Mouse (Mus musculus): ENCODE data around the gene Cd19. TPM values are rescaled to one million over a fixed set of nuclear protein-coding genes. Genes with fewer than 3 reads are reported as not detected.
A peak's percentile ranks its signal among the peaks of the same experiment; 100 is the strongest.

Cd19 gene
- polyA plus RNA-seq, 1 experiment: not detected

DNA sequence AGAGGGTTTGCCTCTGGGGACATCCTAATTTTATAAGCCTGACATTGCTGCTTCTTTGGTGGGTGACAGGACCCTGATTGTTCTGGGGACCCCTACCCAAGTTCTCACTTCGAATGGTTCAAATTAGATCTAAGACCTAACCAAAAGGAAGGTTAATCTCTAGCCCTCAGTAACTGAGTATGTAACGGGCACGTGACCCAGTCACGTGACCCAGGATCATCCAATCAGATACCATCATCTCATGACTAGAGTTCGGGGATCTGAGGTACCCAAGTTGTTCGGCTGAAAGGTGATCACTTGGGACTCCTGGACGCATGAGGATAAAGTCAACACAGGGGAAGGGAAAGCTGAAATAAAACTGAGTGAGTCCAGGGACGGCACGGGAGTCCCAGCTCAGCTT is 41.7 kb downstream of the Cd19 start:
- H3K4me1 ChIP-seq (ENCODE audit: control insufficient read depth, insufficient read depth, low read length): no peaks in the 10 kb centered on the region
- no peak overlapping the region for H3K9ac ChIP-seq (ENCODE audit: low read depth, poor library complexity, severe bottlenecking)
- H3K27ac ChIP-seq (ENCODE audit: insufficient read depth, low read length): no peak overlapping the region
- TF ChIP-seq EP300 (IDR thresholded peaks at IDR 0.05; ENCODE audit: insufficient read depth, low read depth, low read length): no peak
- TF ChIP-seq CTCF (IDR thresholded peaks at IDR 0.05; ENCODE audit: low read depth, low read length): no peak
- TF ChIP-seq POLR2A (IDR thresholded peaks at IDR 0.05; ENCODE audit: insufficient read depth, low read length): no peak
- peaks cover 11% of the 10 kb centered on the region for H3K36me3 ChIP-seq (ENCODE audit: control insufficient read depth, insufficient read depth, low read length, poor library complexity, severe bottlenecking)
- no peaks in the 10 kb centered on the region for H3K27me3 ChIP-seq (ENCODE audit: control insufficient read depth, insufficient read depth, low read length, poor library complexity, severe bottlenecking)
- H3K4me3 ChIP-seq (ENCODE audit: low read depth, low read length): no peak overlapping the region
- H3K9me3 ChIP-seq (replicated peaks; ENCODE audit: control insufficient read depth, insufficient read depth, low read length, poor library complexity, severe bottlenecking): no peaks in the 10 kb centered on the region

DNA sequence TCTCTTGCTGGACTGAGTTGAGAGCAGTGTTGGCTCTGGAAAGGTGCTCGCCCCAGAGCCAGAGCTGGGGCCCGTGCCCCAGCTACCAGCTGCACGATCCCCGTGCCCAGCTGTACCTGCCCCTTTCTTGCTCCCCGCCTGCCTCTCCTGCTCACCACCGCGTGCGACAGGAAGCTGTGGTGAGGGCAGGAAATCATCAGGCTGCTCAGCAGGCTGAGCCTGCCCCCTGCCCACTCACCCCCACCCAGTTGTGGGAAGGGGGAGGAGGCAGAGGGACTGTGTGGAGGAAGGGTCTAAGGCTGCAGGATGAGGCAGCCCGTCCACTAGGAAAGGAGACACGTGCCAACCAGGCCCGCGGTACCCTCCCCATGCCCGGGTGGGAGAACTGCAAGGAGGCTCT is 45.3 kb downstream of the Cd19 start, which contains the start of gene Lat:
Gene Lat, minus strand, starts transcription at position 178 of the 400 bp plus-strand sequence.
- Histone ChIP-seq H3K9me3 (replicated peaks; ENCODE audit: control insufficient read depth, insufficient read depth, low read length, poor library complexity, severe bottlenecking) (no peaks in the 10 kb centered on the region), H3K27ac (ENCODE audit: insufficient read depth, low read length) (no peak within 1 kb of the TSS), H3K36me3 (ENCODE audit: control insufficient read depth, insufficient read depth, low read length, poor library complexity, severe bottlenecking) (peaks cover 11% of the 10 kb centered on the region), H3K4me1 (ENCODE audit: control insufficient read depth, insufficient read depth, low read length) (no peaks in the 10 kb centered on the region), H3K9ac (ENCODE audit: low read depth, poor library complexity, severe bottlenecking) (peak within 1 kb of the TSS; percentile 68), H3K27me3 (ENCODE audit: control insufficient read depth, insufficient read depth, low read length, poor library complexity, severe bottlenecking) (no peaks in the 10 kb centered on the region), H3K4me3 (ENCODE audit: low read depth, low read length) (peak within 1 kb of the TSS; percentile 68)
- no peak for TF ChIP-seq POLR2A (IDR thresholded peaks at IDR 0.05; ENCODE audit: insufficient read depth, low read length)

DNA sequence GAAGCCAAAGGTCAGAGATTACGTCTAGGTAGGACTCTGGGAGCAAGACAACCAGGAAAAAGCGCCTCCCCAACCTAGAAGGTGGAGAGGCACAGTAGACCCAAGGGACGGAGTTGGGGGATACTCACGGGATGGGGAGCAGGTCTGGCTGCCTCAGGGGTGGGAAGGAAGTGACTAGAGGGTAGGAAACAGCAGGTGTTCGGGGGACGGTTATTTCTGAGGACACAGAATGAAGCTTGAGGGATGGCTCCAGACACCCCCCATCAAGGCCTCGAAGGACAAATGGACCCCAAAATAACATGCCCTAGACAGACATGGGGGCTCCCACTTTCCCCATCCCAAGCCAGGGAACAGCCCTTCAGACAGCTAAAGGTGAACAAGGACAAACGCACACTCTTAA is 46.3 kb downstream of the Cd19 start:
- no peaks in the 10 kb centered on the region for H3K27me3 ChIP-seq (ENCODE audit: control insufficient read depth, insufficient read depth, low read length, poor library complexity, severe bottlenecking)
- no peak overlapping the region for H3K4me3 ChIP-seq (ENCODE audit: low read depth, low read length)
- TF ChIP-seq POLR2A (IDR thresholded peaks at IDR 0.05; ENCODE audit: insufficient read depth, low read length) (no peak), EP300 (IDR thresholded peaks at IDR 0.05; ENCODE audit: insufficient read depth, low read depth, low read length) (no peak), CTCF (IDR thresholded peaks at IDR 0.05; ENCODE audit: low read depth, low read length) (no peak)
- peaks cover 11% of the 10 kb centered on the region for H3K36me3 ChIP-seq (ENCODE audit: control insufficient read depth, insufficient read depth, low read length, poor library complexity, severe bottlenecking)
- H3K4me1 ChIP-seq (ENCODE audit: control insufficient read depth, insufficient read depth, low read length): no peaks in the 10 kb centered on the region
- no peak overlapping the region for H3K27ac ChIP-seq (ENCODE audit: insufficient read depth, low read length)
- no peaks in the 10 kb centered on the region for H3K9me3 ChIP-seq (replicated peaks; ENCODE audit: control insufficient read depth, insufficient read depth, low read length, poor library complexity, severe bottlenecking)
- no peak overlapping the region; the same call in 1 of the 2 replicates for H3K9ac ChIP-seq (ENCODE audit: low read depth, poor library complexity, severe bottlenecking)

DNA sequence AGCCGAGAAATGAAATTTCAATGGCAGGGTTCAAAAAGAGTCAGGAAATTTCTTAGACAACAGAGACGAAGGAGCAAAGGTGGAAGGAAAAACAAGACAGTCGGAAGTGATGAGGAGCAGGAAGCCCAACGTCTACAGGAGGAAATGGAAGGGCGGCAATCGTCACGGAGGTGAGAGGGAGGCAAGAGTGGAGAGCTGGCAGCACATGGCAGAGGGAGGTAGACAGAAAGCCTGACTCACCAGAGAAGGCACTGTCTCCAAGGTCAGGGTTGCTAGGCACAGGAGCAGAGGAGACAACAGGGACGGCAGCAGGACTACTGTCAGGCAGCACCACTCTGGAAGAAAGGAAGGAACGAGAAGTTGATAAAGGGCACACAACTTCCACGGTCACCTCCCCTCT is 47.1 kb downstream of the Cd19 start:
- H3K27me3 ChIP-seq (ENCODE audit: control insufficient read depth, insufficient read depth, low read length, poor library complexity, severe bottlenecking): no peaks in the 10 kb centered on the region
- TF ChIP-seq CTCF (IDR thresholded peaks at IDR 0.05; ENCODE audit: low read depth, low read length): no peak
- no peak for TF ChIP-seq POLR2A (IDR thresholded peaks at IDR 0.05; ENCODE audit: insufficient read depth, low read length)
- no peak for TF ChIP-seq EP300 (IDR thresholded peaks at IDR 0.05; ENCODE audit: insufficient read depth, low read depth, low read length)
- H3K9ac ChIP-seq (ENCODE audit: low read depth, poor library complexity, severe bottlenecking): no peak overlapping the region
- H3K9me3 ChIP-seq (replicated peaks; ENCODE audit: control insufficient read depth, insufficient read depth, low read length, poor library complexity, severe bottlenecking): no peaks in the 10 kb centered on the region
- H3K27ac ChIP-seq (ENCODE audit: insufficient read depth, low read length): no peak overlapping the region
- no peak overlapping the region for H3K4me3 ChIP-seq (ENCODE audit: low read depth, low read length)
- no peaks in the 10 kb centered on the region for H3K4me1 ChIP-seq (ENCODE audit: control insufficient read depth, insufficient read depth, low read length)
- H3K36me3 ChIP-seq (ENCODE audit: control insufficient read depth, insufficient read depth, low read length, poor library complexity, severe bottlenecking): peaks cover 8% of the 10 kb centered on the region

DNA sequence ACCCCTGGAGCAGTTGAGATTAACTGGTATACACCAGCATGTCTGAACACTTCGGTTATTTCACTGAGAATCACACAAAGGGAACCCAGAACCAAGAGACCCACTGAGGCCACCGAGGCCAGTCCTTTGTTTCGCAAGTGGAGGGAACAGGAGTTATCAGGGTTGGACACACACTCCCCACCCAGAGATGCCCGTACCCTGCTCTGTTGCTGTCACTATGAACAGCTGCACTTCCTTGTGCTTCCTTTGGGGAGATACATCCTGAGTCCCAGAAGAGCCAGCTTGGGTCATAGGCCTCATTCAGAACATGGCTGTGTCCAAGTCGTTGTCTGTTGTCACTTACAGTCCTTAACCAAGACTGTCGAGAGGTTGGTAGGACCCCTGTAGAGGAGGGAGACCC is 51.7 kb downstream of the Cd19 start:
- Histone ChIP-seq H3K4me1 (ENCODE audit: control insufficient read depth, insufficient read depth, low read length) (no peaks in the 10 kb centered on the region), H3K36me3 (ENCODE audit: control insufficient read depth, insufficient read depth, low read length, poor library complexity, severe bottlenecking) (no peaks in the 10 kb centered on the region), H3K9me3 (replicated peaks; ENCODE audit: control insufficient read depth, insufficient read depth, low read length, poor library complexity, severe bottlenecking) (no peaks in the 10 kb centered on the region), H3K9ac (ENCODE audit: low read depth, poor library complexity, severe bottlenecking) (no peak overlapping the region), H3K27ac (ENCODE audit: insufficient read depth, low read length) (no peak overlapping the region), H3K4me3 (ENCODE audit: low read depth, low read length) (no peak overlapping the region), H3K27me3 (ENCODE audit: control insufficient read depth, insufficient read depth, low read length, poor library complexity, severe bottlenecking) (no peaks in the 10 kb centered on the region)
- no peak for TF ChIP-seq POLR2A (IDR thresholded peaks at IDR 0.05; ENCODE audit: insufficient read depth, low read length)
- no peak for TF ChIP-seq EP300 (IDR thresholded peaks at IDR 0.05; ENCODE audit: insufficient read depth, low read depth, low read length)
- TF ChIP-seq CTCF (IDR thresholded peaks at IDR 0.05; ENCODE audit: low read depth, low read length): no peak

DNA sequence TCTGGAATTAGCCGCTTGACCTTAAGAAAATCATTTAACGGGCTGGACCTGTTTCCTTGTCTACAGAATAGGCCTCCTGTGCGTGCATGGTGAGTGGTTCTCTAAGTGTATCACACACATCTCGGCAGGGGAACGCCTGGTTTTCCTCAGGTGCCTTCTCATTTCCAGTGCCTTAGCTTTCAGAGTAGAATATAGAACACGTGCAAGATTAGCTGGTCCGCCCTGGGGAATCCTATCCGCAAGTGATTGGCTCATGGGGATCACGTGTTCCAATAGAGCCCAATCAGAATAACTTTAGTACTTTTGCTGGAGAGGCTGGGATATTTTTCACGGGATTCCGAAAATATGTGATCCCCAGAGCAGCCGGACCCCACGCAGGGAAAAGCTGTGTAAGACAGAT is 55.6 kb downstream of the Cd19 start:
- H3K36me3 ChIP-seq (ENCODE audit: control insufficient read depth, insufficient read depth, low read length, poor library complexity, severe bottlenecking): no peaks in the 10 kb centered on the region
- no peak overlapping the region for H3K4me3 ChIP-seq (ENCODE audit: low read depth, low read length)
- H3K4me1 ChIP-seq (ENCODE audit: control insufficient read depth, insufficient read depth, low read length): peaks cover 2% of the 10 kb centered on the region
- H3K9me3 ChIP-seq (replicated peaks; ENCODE audit: control insufficient read depth, insufficient read depth, low read length, poor library complexity, severe bottlenecking): no peaks in the 10 kb centered on the region
- no peak overlapping the region for H3K9ac ChIP-seq (ENCODE audit: low read depth, poor library complexity, severe bottlenecking)
- H3K27ac ChIP-seq (ENCODE audit: insufficient read depth, low read length): no peak overlapping the region
- TF ChIP-seq POLR2A (IDR thresholded peaks at IDR 0.05; ENCODE audit: insufficient read depth, low read length) (no peak), CTCF (IDR thresholded peaks at IDR 0.05; ENCODE audit: low read depth, low read length) (no peak), EP300 (IDR thresholded peaks at IDR 0.05; ENCODE audit: insufficient read depth, low read depth, low read length) (no peak)
- H3K27me3 ChIP-seq (ENCODE audit: control insufficient read depth, insufficient read depth, low read length, poor library complexity, severe bottlenecking): no peaks in the 10 kb centered on the region

Other genes with a start within 250 kb of the Cd19 start
- gene Xpo6, start 214.4 kb downstream of the Cd19 start, polyA plus RNA-seq (2011; ENCODE audit: insufficient read depth, insufficient read length, low read depth, missing spikeins): 126 and 136 TPM in 2 replicates
- 24.7 TPM in 2 replicates for gene Sbk1, start 142.3 kb downstream of the Cd19 start, polyA plus RNA-seq (2011; ENCODE audit: insufficient read depth, insufficient read length, low read depth, missing spikeins)
- gene Lat, start 45.3 kb downstream of the Cd19 start, polyA plus RNA-seq (2011; ENCODE audit: insufficient read depth, insufficient read length, low read depth, missing spikeins): 3.0 and 4.2 TPM in 2 replicates
- gene Spns1, start 37.4 kb downstream of the Cd19 start, polyA plus RNA-seq (2011; ENCODE audit: insufficient read depth, insufficient read length, low read depth, missing spikeins): 52.3 and 62.0 TPM in 2 replicates
- gene Nfatc2ip, start 18.2 kb downstream of the Cd19 start, polyA plus RNA-seq (2011; ENCODE audit: insufficient read depth, insufficient read length, low read depth, missing spikeins): 76.8 and 78.6 TPM in 2 replicates
- gene Rabep2, start 13.9 kb upstream of the Cd19 start, polyA plus RNA-seq (2011; ENCODE audit: insufficient read depth, insufficient read length, low read depth, missing spikeins): 18.5 and 19.7 TPM in 2 replicates
- gene Atp2a1, start 48.2 kb upstream of the Cd19 start, polyA plus RNA-seq (2011; ENCODE audit: insufficient read depth, insufficient read length, low read depth, missing spikeins): 0.40 and 0.53 TPM in 2 replicates
- 41.8 and 43.8 TPM in 2 replicates for gene Sh2b1, start 60.5 kb upstream of the Cd19 start, polyA plus RNA-seq (2011; ENCODE audit: insufficient read depth, insufficient read length, low read depth, missing spikeins)
- gene Tufm, start 72.5 kb upstream of the Cd19 start, polyA plus RNA-seq (2011; ENCODE audit: insufficient read depth, insufficient read length, low read depth, missing spikeins): 100 and 102 TPM in 2 replicates
- gene Atxn2l, start 88.5 kb upstream of the Cd19 start, polyA plus RNA-seq (2011; ENCODE audit: insufficient read depth, insufficient read length, low read depth, missing spikeins): 160 and 172 TPM in 2 replicates
- gene Eif3c, start 151.5 kb upstream of the Cd19 start, polyA plus RNA-seq (2011; ENCODE audit: insufficient read depth, insufficient read length, low read depth, missing spikeins): 348 and 363 TPM in 2 replicates
- gene Apobr, start 170.1 kb upstream of the Cd19 start, polyA plus RNA-seq (2011; ENCODE audit: insufficient read depth, insufficient read length, low read depth, missing spikeins): 2.0 and 2.4 TPM in 2 replicates
- 44.9 and 52.5 TPM in 2 replicates for gene Cln3, start 170.9 kb upstream of the Cd19 start, polyA plus RNA-seq (2011; ENCODE audit: insufficient read depth, insufficient read length, low read depth, missing spikeins)
- not detected in 2 replicates for gene Il27, start 180.1 kb upstream of the Cd19 start, polyA plus RNA-seq (2011; ENCODE audit: insufficient read depth, insufficient read length, low read depth, missing spikeins)
- 13.6 and 14.1 TPM in 2 replicates for gene Nupr1, start 216.0 kb upstream of the Cd19 start, polyA plus RNA-seq (2011; ENCODE audit: insufficient read depth, insufficient read length, low read depth, missing spikeins)
- gene Sgf29, start 234.4 kb upstream of the Cd19 start, polyA plus RNA-seq (2011; ENCODE audit: insufficient read depth, insufficient read length, low read depth, missing spikeins): 42.7 and 54.0 TPM in 2 replicates

Data from ES-Bruce4 (cell line).